Mouse (Mus musculus) CH12.LX (cell line): ENCODE results near the gene Rcan3.

Experiments used
- BHLHE40 ChIP-seq: IDR thresholded peaks from 2 replicates; pipeline ENCODE4 v1.6.1; 2011; ENCODE audit warnings: mild to moderate bottlenecking, low read depth, low read length, improper control_type of control experiment
- CTCF ChIP-seq, 2 experiments: IDR thresholded peaks in 1 of 2; conservative IDR thresholded peaks in 1 of 2; 2 replicates each; pipeline ENCODE4 v1.5.1; 2011 to 2012; ENCODE audit warnings: low read depth in 2 of 2, low read length in 2 of 2, improper control_type of control experiment in 1 of 2, inconsistent platforms in 1 of 2, mild to moderate bottlenecking in 1 of 2, moderate library complexity in 1 of 2
- E2F4 ChIP-seq: IDR thresholded peaks from 2 replicates; pipeline ENCODE4 v1.6.1; 2011; ENCODE audit warnings: low read depth, low read length, improper control_type of control experiment; ENCODE audit not compliant: insufficient replicate concordance
- ELF1 ChIP-seq: IDR thresholded peaks from 2 replicates; pipeline ENCODE4 v1.6.1; 2014; ENCODE audit warnings: low read depth, mild to moderate bottlenecking, inconsistent platforms, low read length, improper control_type of control experiment
- EP300 ChIP-seq: IDR thresholded peaks from 2 replicates; pipeline ENCODE4 v1.6.1; 2011; ENCODE audit warnings: low read length, improper control_type of control experiment
- MAZ ChIP-seq: IDR thresholded peaks from 2 replicates; pipeline ENCODE4 v1.6.1; 2012; ENCODE audit warnings: low read depth, mild to moderate bottlenecking, inconsistent platforms, low read length, improper control_type of control experiment, moderate library complexity
- MXI1 ChIP-seq: IDR thresholded peaks from 2 replicates; pipeline ENCODE4 v1.6.1; 2011; ENCODE audit warnings: mild to moderate bottlenecking, low read depth, low read length, improper control_type of control experiment
- POLR2A ChIP-seq: IDR thresholded peaks from 2 replicates; pipeline ENCODE4 v1.6.1; 2011; ENCODE audit warnings: low read depth, mild to moderate bottlenecking, improper control_type of control experiment, low read length

- TF ChIP-seq BHLHE40 (no peak), CTCF (conservative IDR thresholded peaks at IDR 0.05 in 1 of 2, IDR thresholded peaks at IDR 0.05 in 1 of 2; ENCODE audit: low read depth in 2 of 2, low read length in 2 of 2) (no peak), POLR2A (no peak), ELF1 (no peak), E2F4 (no peak), MAZ (no peak), MXI1 (no peak), EP300 (no peak)
Observed at GRCm38 (mm10) chr4:135453164-135453563, 19.5 kb upstream of the Rcan3 start.
